Mouse (Mus musculus) ES-Bruce4 (cell line): Measurements from ENCODE around the gene Nme7. TPM values are rescaled to one million over a fixed set of nuclear protein-coding genes. Genes with fewer than 3 reads are reported as not detected.

Experiments
- H3K27ac ChIP-seq: 2 replicates; pipeline ENCODE4 v1.5.1; 2012; ENCODE audit warnings: low read length, inconsistent platforms; ENCODE audit not compliant: insufficient read depth
- H3K27me3 ChIP-seq: 2 replicates; pipeline ENCODE4 v1.6.1; 2012; ENCODE audit warnings: mild to moderate bottlenecking, low read length, inconsistent platforms; ENCODE audit not compliant: control insufficient read depth, poor library complexity, insufficient read depth, severe bottlenecking
- H3K36me3 ChIP-seq: 2 replicates; pipeline ENCODE4 v1.6.1; 2012; ENCODE audit warnings: inconsistent platforms, mild to moderate bottlenecking, low read length, moderate library complexity; ENCODE audit not compliant: control insufficient read depth, poor library complexity, insufficient read depth, severe bottlenecking
- H3K4me1 ChIP-seq: one replicate; pipeline ENCODE4 v1.8.1; 2011; ENCODE audit warnings: low read length; ENCODE audit not compliant: control insufficient read depth, insufficient read depth
- H3K4me3 ChIP-seq: 2 replicates; pipeline ENCODE4 v1.5.1; 2011; ENCODE audit warnings: low read depth, mild to moderate bottlenecking, low read length
- H3K9ac ChIP-seq: 2 replicates; pipeline ENCODE4 v1.6.1; 2012; ENCODE audit warnings: low read depth, mild to moderate bottlenecking, inconsistent platforms; ENCODE audit not compliant: poor library complexity, severe bottlenecking
- H3K9me3 ChIP-seq: replicated peaks from 2 replicates; pipeline ENCODE4 v1.6.1; 2012; ENCODE audit warnings: mild to moderate bottlenecking, low read length, inconsistent platforms; ENCODE audit not compliant: control insufficient read depth, poor library complexity, insufficient read depth, severe bottlenecking
- CTCF ChIP-seq: IDR thresholded peaks from one replicate; pipeline ENCODE4 v1.8.1; 2011; ENCODE audit warnings: low read depth, low read length
- EP300 ChIP-seq: IDR thresholded peaks from 2 replicates; pipeline ENCODE4 v1.6.1; 2011; ENCODE audit warnings: low read depth, low read length; ENCODE audit not compliant: insufficient read depth
- POLR2A ChIP-seq: IDR thresholded peaks from one replicate; pipeline ENCODE4 v1.8.1; 2011; ENCODE audit warnings: low read length; ENCODE audit not compliant: insufficient read depth
- polyA plus RNA-seq: library from polyadenylated mRNA; stranded (reverse); fragments of >200 nt; gene quantifications from 2 replicates; pipeline ENCODE4 v1.2.4, GENCODE M21; 2011; ENCODE audit warnings: low read depth; ENCODE audit not compliant: missing spikeins, insufficient read depth, insufficient read length

The Nme7 gene
- polyA plus RNA-seq, 1 experiment, result 48.8 TPM

DNA sequence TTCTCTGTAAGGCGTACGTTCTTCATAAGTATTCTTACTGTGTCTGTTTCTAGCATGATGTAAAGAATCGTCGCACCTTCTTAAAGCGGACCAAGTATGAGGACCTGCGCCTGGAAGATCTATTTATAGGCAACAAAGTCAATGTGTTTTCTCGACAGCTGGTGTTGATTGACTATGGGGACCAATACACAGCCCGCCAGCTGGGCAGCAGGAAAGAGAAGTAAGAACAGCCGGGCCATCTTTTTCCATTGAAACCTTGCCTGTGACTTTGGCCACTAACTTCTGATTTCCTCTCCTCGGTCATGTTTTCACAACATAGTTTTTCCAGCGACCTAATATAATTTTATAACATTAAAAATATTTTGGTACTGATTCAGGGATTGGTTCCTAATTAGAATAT, 28.6 kb downstream of the Nme7 start:
- Histone ChIP-seq H3K36me3 (no peaks in the 10 kb centered on the region), H3K4me3 (no peak overlapping the region), H3K9ac (no peak overlapping the region), H3K27me3 (no peaks in the 10 kb centered on the region), H3K9me3 (no peaks in the 10 kb centered on the region), H3K27ac (no peak overlapping the region), H3K4me1 (no peaks in the 10 kb centered on the region)
- TF ChIP-seq CTCF (no peak), EP300 (no peak), POLR2A (no peak)

DNA sequence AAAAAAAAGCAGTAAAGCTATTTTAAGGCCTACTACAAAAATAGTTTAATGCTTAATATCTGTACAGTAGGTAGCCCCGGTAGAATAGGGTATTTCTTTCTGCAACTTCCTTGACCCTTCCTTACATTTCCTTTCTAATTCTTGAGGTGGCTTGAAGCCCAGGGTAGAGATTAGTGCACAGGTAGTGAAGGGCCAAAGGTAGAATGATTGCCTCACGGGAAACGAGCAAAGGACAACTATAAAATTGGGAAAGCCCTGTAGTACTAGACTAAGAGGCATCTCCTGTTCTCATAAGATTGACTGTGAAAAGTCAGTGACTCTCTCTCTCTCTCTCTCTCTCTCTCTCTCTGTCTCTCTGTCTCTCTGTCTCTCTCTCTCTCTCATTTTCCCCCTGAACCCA, 31.5 kb downstream of the Nme7 start:
- Histone ChIP-seq H3K4me1 (no peaks in the 10 kb centered on the region), H3K4me3 (no peak overlapping the region), H3K9ac (no peak overlapping the region), H3K27ac (no peak overlapping the region), H3K36me3 (no peaks in the 10 kb centered on the region), H3K9me3 (no peaks in the 10 kb centered on the region), H3K27me3 (no peaks in the 10 kb centered on the region)
- TF ChIP-seq EP300 (no peak), POLR2A (no peak), CTCF (no peak)

DNA sequence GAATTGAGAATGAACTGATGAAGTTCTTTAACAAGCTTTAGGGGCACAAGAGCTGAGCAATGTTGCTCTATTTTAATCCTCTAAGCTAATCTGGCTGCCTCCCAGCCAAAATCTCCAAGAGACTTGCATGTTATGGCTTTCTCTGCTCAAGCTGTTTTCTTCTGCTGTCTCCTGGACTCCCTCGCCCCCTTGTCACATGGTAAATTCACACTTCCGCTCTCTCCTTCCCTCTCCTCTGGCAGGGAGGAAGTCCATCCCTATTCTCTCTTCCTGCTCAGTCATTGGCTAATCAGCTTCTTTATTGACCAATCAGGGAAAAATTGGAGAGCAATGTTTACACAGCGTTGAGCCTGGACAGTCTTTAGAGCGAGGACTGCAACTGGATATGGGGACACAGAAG, 31.9 kb downstream of the Nme7 start:
- Histone ChIP-seq H3K27ac (no peak overlapping the region), H3K36me3 (no peaks in the 10 kb centered on the region), H3K9ac (no peak overlapping the region), H3K4me3 (no peak overlapping the region), H3K9me3 (no peaks in the 10 kb centered on the region), H3K4me1 (no peaks in the 10 kb centered on the region), H3K27me3 (no peaks in the 10 kb centered on the region)
- TF ChIP-seq EP300, result no peak
- no peak for TF ChIP-seq POLR2A
- no peak for TF ChIP-seq CTCF

DNA sequence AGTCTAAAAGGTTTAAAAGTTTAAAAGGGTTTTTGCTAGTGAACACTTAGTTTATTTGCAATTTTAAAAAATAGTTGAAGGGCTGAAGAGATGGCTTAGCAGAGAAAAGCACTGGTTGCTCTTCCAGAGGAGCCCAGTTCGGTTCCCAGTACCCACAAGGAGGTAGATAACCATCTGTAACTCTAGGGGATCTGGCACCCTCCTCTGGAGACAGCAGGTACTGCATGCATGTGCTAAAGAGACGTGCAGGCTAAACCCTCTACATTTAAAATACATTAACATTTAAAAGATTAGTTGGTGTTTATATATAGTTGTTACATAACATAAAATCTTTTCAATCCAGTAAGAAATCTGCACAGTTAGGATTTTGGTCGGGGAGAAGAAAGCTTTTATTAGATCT, 38.2 kb downstream of the Nme7 start:
- Histone ChIP-seq H3K9me3 (no peaks in the 10 kb centered on the region), H3K36me3 (no peaks in the 10 kb centered on the region), H3K27ac (no peak overlapping the region), H3K27me3 (no peaks in the 10 kb centered on the region), H3K4me1 (no peaks in the 10 kb centered on the region), H3K9ac (no peak overlapping the region), H3K4me3 (no peak overlapping the region)
- TF ChIP-seq CTCF (peak; percentile 53), POLR2A (no peak)

DNA sequence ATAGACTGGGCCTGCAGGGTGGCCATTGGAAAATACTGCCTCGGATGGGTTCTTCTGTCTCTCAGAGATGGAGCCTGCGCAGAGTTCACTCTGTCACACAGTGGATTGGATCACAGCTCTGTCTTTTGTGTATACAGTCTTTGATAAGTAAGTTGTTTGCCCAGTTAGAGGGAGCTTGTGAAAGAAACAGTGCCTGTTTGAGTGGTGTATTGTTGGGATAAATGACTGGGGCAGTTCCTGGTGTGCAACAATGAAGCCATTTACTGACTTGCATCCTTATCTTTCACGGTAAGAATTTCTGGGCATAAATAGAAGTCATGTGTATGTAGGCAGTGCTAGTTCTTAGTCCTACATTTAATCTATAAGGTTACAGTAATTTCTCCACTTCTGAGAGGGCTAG, 49.5 kb downstream of the Nme7 start:
- no peaks in the 10 kb centered on the region for H3K4me1 ChIP-seq
- no peaks in the 10 kb centered on the region for H3K27me3 ChIP-seq
- no peak overlapping the region for H3K27ac ChIP-seq
- H3K4me3 ChIP-seq, result no peak overlapping the region
- H3K9me3 ChIP-seq, result no peaks in the 10 kb centered on the region
- no peaks in the 10 kb centered on the region for H3K36me3 ChIP-seq
- no peak for TF ChIP-seq EP300
- no peak for TF ChIP-seq CTCF
- TF ChIP-seq POLR2A, result no peak
- no peak overlapping the region for H3K9ac ChIP-seq

DNA sequence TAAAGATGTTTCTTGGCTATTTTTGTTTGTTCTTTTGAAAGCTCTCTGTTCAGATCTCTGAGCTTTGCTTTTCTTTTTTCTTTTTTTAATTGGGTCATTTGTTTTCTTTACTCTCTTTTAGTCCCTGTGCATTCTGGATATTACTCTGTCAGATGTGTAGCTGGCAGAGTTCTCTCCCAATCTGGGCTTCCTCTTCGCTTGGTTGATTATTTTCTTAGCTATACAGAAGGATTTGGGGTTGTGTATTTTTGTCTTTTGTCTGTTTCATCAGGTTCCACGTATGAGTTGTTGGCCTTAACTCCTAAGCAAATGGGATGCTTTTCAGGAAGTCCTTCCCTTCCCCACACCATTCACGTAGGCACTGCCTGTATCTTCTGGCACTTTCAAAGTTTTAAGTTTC, 54.1 kb downstream of the Nme7 start:
- no peaks in the 10 kb centered on the region for H3K36me3 ChIP-seq
- no peaks in the 10 kb centered on the region for H3K27me3 ChIP-seq
- no peaks in the 10 kb centered on the region for H3K9me3 ChIP-seq
- TF ChIP-seq EP300 (no peak), CTCF (no peak), POLR2A (no peak)
- H3K27ac ChIP-seq, result no peak overlapping the region
- no peaks in the 10 kb centered on the region for H3K4me1 ChIP-seq
- H3K4me3 ChIP-seq, result no peak overlapping the region
- no peak overlapping the region for H3K9ac ChIP-seq
